Mouse (Mus musculus) adrenal gland, postnatal 25 days (tissue): Measurements from ENCODE around the gene Polr2i. TPM values are rescaled to one million over a fixed set of nuclear protein-coding genes. Genes with fewer than 3 reads are reported as not detected.
A peak's percentile ranks its signal among the peaks of the same experiment; 100 is the strongest.
"Not testable (repeated sequence)": the region's sequence is repeated elsewhere in the genome, so short reads cannot be mapped to it uniquely, and the experiment has no call there.

ENCODE experiments used
- DNase-seq: peaks from one replicate; pipeline ENCODE4 v3.0.0; 2021; ENCODE audit warnings: mixed read lengths
- long read RNA-seq: library from polyadenylated mRNA; stranded (forward); transcript quantifications from one replicate; pipeline ENCODE4 v2.0.0, GENCODE M21; 2021
- total RNA-seq: library from RNA; stranded (reverse); gene quantifications from 2 replicates; pipeline ENCODE4 v1.2.3, GENCODE M21; 2021

The Polr2i gene
- 63.2 and 71.6 TPM in 2 replicates for total RNA-seq
- long read RNA-seq, transcript Polr2i-201 (6 exons, 819 nt), result major isoform, 14 of 20 reads
- long read RNA-seq, partial matches to known transcripts, result 0 of 20 reads
- long read RNA-seq, other reads (novel, unspliced or antisense), result 2 of 20 reads

- peak; percentile 99 for DNase-seq
These were observed at the start of gene Polr2i, which contains the start of gene Tbcb for GRCm38 (mm10) chr7:30231669-30232454. Polr2i (plus strand) TSS chr7:30231948. Tbcb (minus strand) TSS chr7:30232272.

GRCm38 (mm10) chr7:30183189-30183588 lies 48.6 kb upstream of the Polr2i start:
- DNase-seq, result not testable (repeated sequence)

GRCm38 (mm10) chr7:30183879-30184289 lies 47.9 kb upstream of the Polr2i start, which contains the start of gene Cox7a1:
Cox7a1 (plus strand) TSS chr7:30184144.
- peak; percentile 87 for DNase-seq

GRCm38 (mm10) chr7:30184641-30185348 lies 47.0 kb upstream of the Polr2i start:
- no peak for DNase-seq

GRCm38 (mm10) chr7:30188344-30189115 lies 43.2 kb upstream of the Polr2i start:
- DNase-seq, result no peak

DNA sequence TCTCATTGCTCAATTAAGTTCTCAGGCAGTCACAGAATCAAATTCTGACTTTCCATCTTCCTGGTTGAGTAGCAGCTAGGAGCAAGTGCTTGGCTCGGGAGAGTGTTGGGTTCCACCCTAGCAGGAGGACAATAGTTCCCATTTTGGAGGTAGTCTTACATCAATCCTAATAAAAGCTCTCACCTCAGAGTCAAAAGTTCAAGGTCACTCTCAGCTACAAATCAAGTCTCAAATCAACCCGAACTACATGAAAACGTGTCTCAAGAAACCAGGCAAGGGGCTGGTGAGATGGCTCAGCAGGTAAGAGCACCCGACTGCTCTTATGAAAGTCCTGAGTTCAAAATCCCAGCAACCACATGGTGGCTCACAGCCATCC lies 42.6 kb upstream of the Polr2i start:
- no peak for DNase-seq

DNA sequence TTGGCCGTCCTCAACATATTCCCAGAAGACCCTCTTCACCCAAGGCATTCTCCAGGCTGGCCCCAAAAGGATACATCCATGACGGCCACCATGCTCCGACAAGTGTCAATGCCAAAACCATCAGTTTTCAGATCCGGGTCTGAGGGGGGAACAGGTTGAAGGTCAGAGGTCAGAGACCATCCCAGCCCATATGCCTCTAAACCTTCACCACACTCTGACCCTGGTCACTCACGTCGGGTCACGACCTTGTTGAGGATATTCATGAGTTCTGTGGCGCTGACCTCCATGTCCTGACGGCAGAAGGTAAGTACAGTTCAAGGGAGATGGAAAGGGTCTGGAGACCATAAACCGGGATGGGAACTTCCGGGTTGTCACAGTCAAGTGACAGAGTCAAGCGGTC lies 39.7 kb upstream of the Polr2i start:
- DNase-seq, result no peak

- no peak for DNase-seq
These were observed 38.7 kb upstream of the Polr2i start for GRCm38 (mm10) chr7:30193013-30193412.

DNA sequence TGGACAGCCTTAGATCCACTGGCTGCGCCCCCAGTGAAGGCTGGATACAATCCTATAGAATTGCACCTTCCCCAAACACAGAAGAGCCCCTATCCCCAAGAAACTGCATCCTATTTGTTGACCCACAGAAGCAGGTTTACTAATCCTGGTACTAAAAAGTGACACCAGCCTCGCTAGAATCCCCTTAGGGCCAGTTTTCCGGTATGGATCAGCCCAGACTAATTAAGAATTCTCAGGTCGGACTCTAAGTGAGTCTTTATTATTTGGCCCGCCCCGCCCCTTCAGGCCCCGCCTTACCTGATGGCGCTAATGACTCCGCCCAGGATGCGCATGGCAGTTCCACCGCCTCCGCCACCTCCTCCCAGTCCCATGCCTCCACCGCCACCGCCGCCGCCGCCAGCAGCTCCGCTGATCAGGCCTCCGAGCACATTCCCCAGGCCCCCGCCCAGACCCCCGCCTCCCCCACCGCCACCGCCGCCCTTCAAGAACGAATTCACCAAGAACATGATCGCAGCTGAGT lies 38.1 kb upstream of the Polr2i start:
- DNase-seq, result peak; percentile 87

- peak; percentile 59 for DNase-seq
These were observed 37.5 kb upstream of the Polr2i start for GRCm38 (mm10) chr7:30194101-30194831.

GRCm38 (mm10) chr7:30194884-30195283 lies 36.9 kb upstream of the Polr2i start:
- peak; percentile 99 for DNase-seq

- peak; percentile 38 for DNase-seq
These were observed 36.3 kb upstream of the Polr2i start for GRCm38 (mm10) chr7:30195461-30195860.

GRCm38 (mm10) chr7:30196171-30196570 lies 35.6 kb upstream of the Polr2i start:
- DNase-seq, result no peak

GRCm38 (mm10) chr7:30197592-30198129 lies 34.1 kb upstream of the Polr2i start:
- no peak for DNase-seq

DNA sequence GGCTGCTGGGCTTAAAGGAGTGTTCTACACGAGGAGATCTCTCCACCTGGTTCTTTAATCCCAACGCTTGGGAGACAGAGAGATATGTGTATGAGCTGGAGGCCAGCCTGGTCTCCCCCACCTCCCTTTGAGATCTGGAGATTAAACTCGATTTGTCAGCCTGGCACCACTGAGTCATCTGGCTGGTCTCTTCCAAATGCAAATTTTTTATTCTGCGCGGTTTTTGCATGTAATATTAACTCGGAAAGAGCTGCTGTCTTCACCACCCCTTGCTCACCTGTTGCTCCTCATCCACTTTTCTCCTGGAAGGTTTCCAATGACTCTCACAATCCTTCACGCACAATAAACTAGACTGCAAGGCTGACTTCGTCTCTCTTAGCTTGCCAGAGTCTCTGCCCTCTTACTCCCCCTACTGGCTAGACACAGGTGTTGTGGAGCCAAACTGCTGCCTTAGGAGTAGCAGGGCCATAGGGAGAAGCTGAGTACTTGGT lies 33.2 kb upstream of the Polr2i start, which contains the start of gene Capns1:
Gene Capns1 (minus strand): TSS at position 331 of the 491 bp plus-strand sequence.
- peak; percentile 47 for DNase-seq

DNA sequence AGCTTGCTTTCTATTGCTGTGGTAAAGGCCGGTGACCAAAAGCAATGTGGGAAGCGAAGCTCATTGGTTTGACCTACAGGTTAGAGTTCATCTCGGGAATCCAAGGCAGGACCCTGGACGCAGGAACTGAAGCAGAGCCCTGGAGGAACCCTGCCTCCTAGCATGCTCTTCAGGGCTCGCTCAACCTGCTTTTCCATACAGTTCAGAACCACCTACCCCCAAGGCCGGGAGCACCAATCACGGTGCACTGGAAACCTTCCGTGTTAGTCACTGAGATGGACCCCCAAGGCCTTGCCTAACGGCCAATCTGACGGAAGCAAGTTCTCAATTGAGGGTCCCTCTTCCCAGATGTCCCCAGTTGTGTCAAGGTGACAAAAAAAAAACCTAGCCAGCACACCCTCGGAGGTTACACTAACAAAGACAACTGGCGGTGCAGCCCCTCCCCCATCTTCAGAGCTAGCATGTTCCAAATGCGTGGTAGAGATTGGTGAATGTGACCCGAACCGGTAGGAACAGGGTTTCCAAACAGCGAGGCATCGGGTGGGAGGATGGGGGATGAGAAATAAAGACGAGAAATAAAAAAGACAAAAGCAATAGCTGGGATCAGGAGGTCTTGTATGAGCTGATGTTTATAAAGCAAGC lies 32.1 kb upstream of the Polr2i start:
- DNase-seq, result no peak

DNA sequence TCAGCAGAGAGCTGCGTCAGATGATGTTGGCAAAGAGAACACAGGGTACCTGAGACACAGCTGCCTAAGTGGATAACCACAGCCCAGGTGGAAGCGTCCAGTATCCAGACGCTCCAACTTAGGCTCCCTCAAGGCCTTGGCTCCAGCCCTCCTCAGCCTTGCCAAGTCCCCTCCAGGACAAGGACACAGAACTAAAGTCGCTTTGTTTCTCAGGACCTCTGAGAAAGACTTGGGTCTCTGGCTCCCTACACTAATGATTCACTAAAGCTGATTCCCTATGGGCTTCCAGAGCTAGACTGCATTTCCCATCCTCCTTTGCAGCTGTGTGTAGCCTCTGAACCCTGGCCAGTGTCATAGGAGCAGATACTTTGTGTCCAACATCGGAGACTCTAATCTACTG lies 31.5 kb upstream of the Polr2i start:
- no peak for DNase-seq

GRCm38 (mm10) chr7:30200661-30201060 lies 31.1 kb upstream of the Polr2i start:
- not testable (repeated sequence) for DNase-seq

GRCm38 (mm10) chr7:30202895-30203690 lies 28.7 kb upstream of the Polr2i start:
- peak; percentile 39 for DNase-seq
